Comparison of ENCODE assay signal across 10 mouse cellular contexts in the genomic region with DNA sequence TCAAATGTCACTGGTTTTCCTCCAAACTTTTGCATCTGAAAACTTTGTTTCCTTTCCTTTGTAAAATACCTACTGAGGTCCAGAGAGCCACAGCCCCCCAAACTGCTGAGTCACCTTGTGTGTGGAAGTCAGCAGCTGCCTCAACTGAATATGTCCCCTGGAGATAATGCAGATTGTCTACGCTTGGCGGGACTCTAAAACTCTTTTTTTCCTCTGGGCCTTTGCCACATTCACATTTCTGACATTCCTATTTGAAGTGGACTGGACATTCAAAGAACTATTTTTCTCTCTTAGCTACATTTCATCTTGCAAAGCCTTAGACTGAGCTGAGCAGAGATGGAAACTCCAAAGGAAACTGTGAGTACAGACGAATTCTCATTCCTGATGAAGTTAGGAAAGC. TPM values are rescaled to one million over a fixed set of nuclear protein-coding genes. Genes with fewer than 3 reads are reported as not detected.
DNase-seq lines count a peak whose midpoint lies in the region; ATAC-seq and TF ChIP-seq lines count a peak whose summit lies in the region.
"Had no signal": no experiment of that assay in that cellular context is flagged by ENCODE, and none has a peak within 500 bp of the region (broad histone marks: within the 10 kb centered on the region; RNA-seq: fewer than 3 reads in every experiment).

Spta1 (plus strand) TSS at position 172 of the 400 bp plus-strand sequence.

- H3K4me2 ChIP-seq in lung, postnatal 0 days (replicated peaks; ENCODE audit: low read depth, low read length), result no peak within 1 kb of the TSS

- H3K4me1 ChIP-seq in embryonic fibroblast, embryonic 13.5 days (ENCODE audit: control insufficient read depth, insufficient read depth, low read length), result peaks cover 3% of the 10 kb centered on the region; the same call in 1 of the 2 replicates
- no peaks in the 10 kb centered on the region for H3K4me1 ChIP-seq in lung, postnatal 0 days (ENCODE audit: insufficient read depth, low read depth, low read length)

- peak; percentile 87 to 88 for ATAC-seq in hematopoietic stem cell, adult 5-6 weeks (replicated peaks in 1 of 2; ENCODE audit: insufficient read depth in 1 of 2, low FRiP score in 2 of 2, low TSS enrichment in 1 of 2, low read depth in 1 of 2, poor library complexity in 2 of 2, severe bottlenecking in 2 of 2)
- ATAC-seq in lung, postnatal 0 days, result no peak
- ATAC-seq: activated CD4-positive, CD25-positive, alpha-beta regulatory T cell, adult 4 months; forebrain, embryonic 16.5 days had no signal

- no peak within 1 kb of the TSS for H3K9ac ChIP-seq in lung, postnatal 0 days (replicated peaks; ENCODE audit: low read depth)

- H3K4me3 ChIP-seq in embryonic fibroblast, embryonic 13.5 days (ENCODE audit: insufficient read depth, low read length), result no peak within 1 kb of the TSS
- H3K4me3 ChIP-seq in lung, postnatal 0 days (ENCODE audit: low read depth, low read length), result no peak within 1 kb of the TSS

- no peaks in the 10 kb centered on the region for H3K27me3 ChIP-seq in lung, postnatal 0 days (replicated peaks; ENCODE audit: insufficient read depth, low read length)

- 39% methylated on average over 3 of the region's 3 CpGs for whole genome bisulfite sequencing in lung, postnatal 0 days

- peak; percentile 63 for DNase-seq in spleen, adult 12 weeks (ENCODE audit: low spot score)
- DNase-seq in spleen, adult 18-20 months, result no peak
- peak; percentile 19 for DNase-seq in yolk sac, embryonic 10.5 days (ENCODE audit: low spot score)
- DNase-seq in lung, postnatal 0 days (ENCODE audit: low spot score), result no peak
- DNase-seq in cerebellum, postnatal 4 days (ENCODE audit: low spot score in 2 of 2), result no peak
- DNase-seq in cerebellum, adult 18-20 months, result no peak

- no peak for TF ChIP-seq EP300 in lung, postnatal 0 days (IDR thresholded peaks at IDR 0.05)

- H3K36me3 ChIP-seq in lung, postnatal 0 days (ENCODE audit: insufficient read depth, low read length), result no peaks in the 10 kb centered on the region

- TF ChIP-seq CTCF in embryonic fibroblast, embryonic 13.5 days (IDR thresholded peaks at IDR 0.05; ENCODE audit: borderline replicate concordance, insufficient read depth, low read length), result no peak
- TF ChIP-seq CTCF in lung, postnatal 0 days (IDR thresholded peaks at IDR 0.05), result no peak

- no peaks in the 10 kb centered on the region for H3K9me3 ChIP-seq in lung, postnatal 0 days (ENCODE audit: low read length)

- peak within 1 kb of the TSS; percentile 43 for H3K27ac ChIP-seq in embryonic fibroblast, embryonic 13.5 days (ENCODE audit: insufficient read depth, low read length)
- H3K27ac ChIP-seq in lung, postnatal 0 days (ENCODE audit: low read length), result no peak within 1 kb of the TSS

- TF ChIP-seq POLR2A in embryonic fibroblast, embryonic 13.5 days (IDR thresholded peaks at IDR 0.05; ENCODE audit: low read depth, low read length), result no peak

RNA-seq across cellular contexts. Expression of gene Spta1, which starts in this region (rescaled TPM):
- polyA plus RNA-seq in embryonic fibroblast, embryonic 13.5 days (2011; ENCODE audit: insufficient read length, low read depth, missing spikeins), result 0.32 and 0.37 TPM in 2 replicates
- total RNA-seq in hematopoietic stem cell, adult 5-6 weeks (2017), result 2.4 and 11.4 TPM in 2 replicates
- 0.26 and 0.35 TPM in 2 replicates for polyA plus RNA-seq in lung, postnatal 0 days (2015; fragmentation: Nextera tagmentation; extraction: Ambion mirVana)

Comparison
In these comparisons a context has a peak if more than half of its experiments do, and no peak if none do; other contexts are left out.
1. DNase-seq: peak in spleen, adult 12 weeks (single experiment) and yolk sac, embryonic 10.5 days (single experiment); none in spleen, adult 18-20 months (0 of 2), lung, postnatal 0 days (single experiment), cerebellum, postnatal 4 days (0 of 2) and cerebellum, adult 18-20 months (0 of 2).